Mouse (Mus musculus): ENCODE data around the gene Ide. TPM values are rescaled to one million over a fixed set of nuclear protein-coding genes. Genes with fewer than 3 reads are reported as not detected.
A peak's percentile ranks its signal among the peaks of the same experiment; 100 is the strongest.

Ide gene
- total and polyA plus RNA-seq, 3 experiments = 56.0 to 116 (median 79.5) TPM

- in situ Hi-C loops (cut with MboI; ENCODE audit: low pct_ligation_motif_present, low pct_unique_long_range_greater_than_20kb, low sequenced_read_pairs) = no loop called here
- DNase-seq (ENCODE audit: extremely low read depth) = peak; percentile 91
- dilution Hi-C loops (cut with MboI; ENCODE audit: extremely low pct_ligation_motif_present, extremely low pct_unique_long_range_greater_than_20kb, low sequenced_read_pairs) = no loop called here
- TF ChIP-seq MAZ (IDR thresholded peaks at IDR 0.05; ENCODE audit: low read depth, low read length) = no peak
- no peak for TF ChIP-seq ETS1 (conservative IDR thresholded peaks at IDR 0.05; ENCODE audit: low read depth, low read length)
- TF ChIP-seq CHD2 (IDR thresholded peaks at IDR 0.05; ENCODE audit: low read length) = peak; percentile 74
- peak; percentile 86 for TF ChIP-seq HCFC1 (IDR thresholded peaks at IDR 0.05; ENCODE audit: low read depth, low read length)
- TF ChIP-seq E2F4 (IDR thresholded peaks at IDR 0.05; ENCODE audit: insufficient replicate concordance, low read depth, low read length) = peak; percentile 88; the same call in 1 of the 2 replicates
- TF ChIP-seq IRF4 (IDR thresholded peaks at IDR 0.05; ENCODE audit: low read depth, low read length) = no peak; the same call in 1 of the 2 replicates
- peak; percentile 75; the same call in 1 of the 2 replicates for TF ChIP-seq MYC (IDR thresholded peaks at IDR 0.05; ENCODE audit: low read depth, low read length)
- TF ChIP-seq TBP (conservative IDR thresholded peaks at IDR 0.05; ENCODE audit: low read depth, low read length) = peak; percentile 92
- TF ChIP-seq POLR2A (IDR thresholded peaks at IDR 0.05; ENCODE audit: low read depth, low read length) = peak; percentile 95
- TF ChIP-seq SMC3 (IDR thresholded peaks at IDR 0.05; ENCODE audit: low read depth, low read length) = no peak
- no peak for TF ChIP-seq CTCF (conservative IDR thresholded peaks at IDR 0.05 in 1 of 2, IDR thresholded peaks at IDR 0.05 in 1 of 2; ENCODE audit: low read depth in 2 of 2, low read length in 2 of 2)
- peak; percentile 91 for TF ChIP-seq TCF12 (IDR thresholded peaks at IDR 0.05; ENCODE audit: low read depth, low read length)
- TF ChIP-seq ZC3H11A (IDR thresholded peaks at IDR 0.05; ENCODE audit: low read depth, low read length) = no peak
- 0 out of 2 replicates have a peak, but pooled peaks have one; percentile 44 for TF ChIP-seq RCOR1 (conservative IDR thresholded peaks at IDR 0.05; ENCODE audit: low read depth, low read length)
- no peak for TF ChIP-seq MAFK (IDR thresholded peaks at IDR 0.05; ENCODE audit: insufficient replicate concordance, low read length)
- peak; percentile 94 for TF ChIP-seq NELFE (IDR thresholded peaks at IDR 0.05; ENCODE audit: low read depth, low read length)
- TF ChIP-seq USF1 (IDR thresholded peaks at IDR 0.05; ENCODE audit: low read depth, low read length) = no peak; the same call in 1 of the 2 replicates
- TF ChIP-seq SIN3A (IDR thresholded peaks at IDR 0.05; ENCODE audit: low read length) = peak; percentile 74
- peak; percentile 48 for TF ChIP-seq MXI1 (IDR thresholded peaks at IDR 0.05; ENCODE audit: low read depth, low read length)
- no peak for TF ChIP-seq JUN (IDR thresholded peaks at IDR 0.05; ENCODE audit: insufficient read depth, low read depth, low read length)
- TF ChIP-seq EP300 (IDR thresholded peaks at IDR 0.05; ENCODE audit: low read length) = 0 out of 2 replicates have a peak, but pooled peaks have one; percentile 9
- TF ChIP-seq CHD1 (IDR thresholded peaks at IDR 0.05; ENCODE audit: low read depth, low read length) = no peak
- no peak for TF ChIP-seq GABPA (IDR thresholded peaks at IDR 0.05; ENCODE audit: insufficient replicate concordance, low read depth, low read length)
- no peak for TF ChIP-seq USF2 (conservative IDR thresholded peaks at IDR 0.05; ENCODE audit: low read depth, low read length)
- 0 out of 2 replicates have a peak, but pooled peaks have one; percentile 73 for TF ChIP-seq ZMIZ1 (IDR thresholded peaks at IDR 0.05; ENCODE audit: low read depth, low read length)
- TF ChIP-seq ZKSCAN1 (IDR thresholded peaks at IDR 0.05; ENCODE audit: borderline replicate concordance, low read depth, low read length) = no peak
- 0 out of 2 replicates have a peak, but pooled peaks have one; percentile 4 for TF ChIP-seq ZNF384 (IDR thresholded peaks at IDR 0.05; ENCODE audit: low read depth, low read length)
- TF ChIP-seq MAX (IDR thresholded peaks at IDR 0.05; ENCODE audit: low read length) = peak; percentile 52
- TF ChIP-seq POLR2AphosphoS2 (IDR thresholded peaks at IDR 0.05; ENCODE audit: low read depth, low read length) = peak; percentile 56; the same call in 1 of the 2 replicates
- peak; percentile 20; the same call in 1 of the 2 replicates for TF ChIP-seq ELF1 (IDR thresholded peaks at IDR 0.05; ENCODE audit: low read depth, low read length)
- peak; percentile 79; the same call in 1 of the 2 replicates for TF ChIP-seq UBTF (IDR thresholded peaks at IDR 0.05; ENCODE audit: low read depth, low read length)
- no peak for TF ChIP-seq JUND (conservative IDR thresholded peaks at IDR 0.05; ENCODE audit: low read depth, low read length)
- TF ChIP-seq MEF2A (IDR thresholded peaks at IDR 0.05; ENCODE audit: borderline replicate concordance, low read depth, low read length) = peak; percentile 63; the same call in 1 of the 2 replicates
- TF ChIP-seq BHLHE40 (IDR thresholded peaks at IDR 0.05; ENCODE audit: low read depth, low read length) = peak; percentile 54; the same call in 1 of the 2 replicates
- no peak for TF ChIP-seq PAX5 (IDR thresholded peaks at IDR 0.05; ENCODE audit: low read length)
- TF ChIP-seq KAT2A (IDR thresholded peaks at IDR 0.05; ENCODE audit: insufficient replicate concordance, low read length) = peak; percentile 72; the same call in 1 of the 2 replicates
- no peak for TF ChIP-seq RAD21 (IDR thresholded peaks at IDR 0.05; ENCODE audit: low read depth, low read length)
These were observed 38.3 kb upstream of the Ide start, which contains the start of gene Kif11 for GRCm38 (mm10) chr19:37375755-37376615. Kif11 (plus strand) TSS chr19:37376403.

More at GRCm38 (mm10) chr19:37375755-37376615, 38.3 kb upstream of the Ide start, which contains the start of gene Kif11:
- Histone ChIP-seq H3K4me1 (ENCODE audit: control insufficient read depth in 1 of 2, insufficient read depth in 2 of 2) (peaks cover 2 to 21% of the 10 kb centered on the region in 2 experiments; a peak in 3 of 4 replicates), H3K27ac (ENCODE audit: insufficient read depth, low read depth) (peak within 1 kb of the TSS; percentile 79), H3K36me3 (replicated peaks in 1 of 2; ENCODE audit: control insufficient read depth in 1 of 2, insufficient read depth in 1 of 2, low read length in 1 of 2) (peaks cover 0 to 9% of the 10 kb centered on the region in 2 experiments), H3K4me2 (ENCODE audit: insufficient read depth, low read depth, poor library complexity, severe bottlenecking) (peak within 1 kb of the TSS; percentile 96), H3K27me3 (replicated peaks) (no peaks in the 10 kb centered on the region), H3K79me2 (replicated peaks; ENCODE audit: control insufficient read depth, extremely low read depth, insufficient read depth, poor library complexity, severe bottlenecking) (peaks cover 47% of the 10 kb centered on the region), H3K9me3 (replicated peaks; ENCODE audit: low read length) (no peaks in the 10 kb centered on the region), H3K9ac (ENCODE audit: insufficient read depth, low read depth) (peak within 1 kb of the TSS; percentile 84), H3K4me3 (replicated peaks in 1 of 3; ENCODE audit: low read depth in 2 of 3, low read length in 2 of 3, poor library complexity in 1 of 3) (peak within 1 kb of the TSS; percentile 76 to 93 (median 93))

Data from CH12.LX (cell line).